ENCODE assay signal across 2 mouse cellular contexts in the genomic region with DNA sequence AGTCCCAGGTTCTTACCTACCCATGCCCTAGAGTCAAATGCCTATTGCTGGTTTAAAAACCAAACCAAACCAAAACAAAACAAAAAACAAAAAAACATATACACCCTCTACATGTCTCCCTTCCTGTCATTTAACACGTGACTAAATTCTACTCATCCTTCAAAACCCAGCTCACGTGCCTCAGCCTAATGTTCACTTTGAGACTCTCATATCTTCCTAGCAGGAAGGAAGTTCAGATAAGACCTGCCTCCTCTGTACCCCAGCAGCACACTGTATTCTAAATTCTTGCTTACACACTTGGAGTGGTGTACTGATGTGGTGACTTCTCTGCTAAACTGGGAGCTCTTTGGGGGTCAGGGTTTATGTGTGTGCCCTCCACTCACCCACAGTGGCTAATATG.
TF ChIP-seq lines count a peak whose summit lies in the region.

No protein-coding gene starts in this region.

TF ChIP-seq in CH12.LX, 34 proteins besides CTCF, POLR2A, EP300 and RAD21:
- no peak for TF ChIP-seq JUND (conservative IDR thresholded peaks at IDR 0.05; ENCODE audit: low read depth, low read length)
- no peak for TF ChIP-seq ZKSCAN1 (IDR thresholded peaks at IDR 0.05; ENCODE audit: borderline replicate concordance, low read depth, low read length)
- peak; percentile 43; the same call in 1 of the 2 replicates for TF ChIP-seq BHLHE40 (IDR thresholded peaks at IDR 0.05; ENCODE audit: low read depth, low read length)
- no peak for TF ChIP-seq USF2 (conservative IDR thresholded peaks at IDR 0.05; ENCODE audit: low read depth, low read length)
- TF ChIP-seq MAZ (IDR thresholded peaks at IDR 0.05; ENCODE audit: low read depth, low read length): no peak
- no peak for TF ChIP-seq CHD1 (IDR thresholded peaks at IDR 0.05; ENCODE audit: low read depth, low read length)
- TF ChIP-seq TCF12 (IDR thresholded peaks at IDR 0.05; ENCODE audit: low read depth, low read length): no peak
- TF ChIP-seq MEF2A (IDR thresholded peaks at IDR 0.05; ENCODE audit: borderline replicate concordance, low read depth, low read length): no peak
- no peak for TF ChIP-seq HCFC1 (IDR thresholded peaks at IDR 0.05; ENCODE audit: low read depth, low read length)

TF ChIP-seq in MEL, 35 proteins besides CTCF, POLR2A, EP300 and RAD21:
- TF ChIP-seq ELF1 (IDR thresholded peaks at IDR 0.05; ENCODE audit: low read depth, low read length) (no peak), ZNF384 (IDR thresholded peaks at IDR 0.05; ENCODE audit: low read depth, low read length) (no peak), GABPA (IDR thresholded peaks at IDR 0.05; ENCODE audit: low read depth, low read length) (no peak), MAX (IDR thresholded peaks at IDR 0.05; ENCODE audit: low read length) (peak; percentile 95), NRF1 (IDR thresholded peaks at IDR 0.05; ENCODE audit: insufficient read depth, low read depth, low read length, poor library complexity, severe bottlenecking) (no peak), ETS1 (IDR thresholded peaks at IDR 0.05; ENCODE audit: low read depth, low read length) (peak; percentile 50; the same call in 1 of the 2 replicates), MEF2A (IDR thresholded peaks at IDR 0.05; ENCODE audit: extremely low read depth, insufficient replicate concordance, low read depth, low read length, poor library complexity, severe bottlenecking) (no peak), RCOR1 (IDR thresholded peaks at IDR 0.05; ENCODE audit: low read depth, low read length) (0 out of 2 replicates have a peak, but pooled peaks have one; percentile 26), USF2 (IDR thresholded peaks at IDR 0.05; ENCODE audit: borderline replicate concordance in 1 of 2, insufficient read depth in 1 of 2, low read depth in 1 of 2, low read length in 2 of 2) (peak in 1 of 2 experiments; percentile 56; a peak in 2 of 4 replicates), MYC (IDR thresholded peaks at IDR 0.05; ENCODE audit: low read depth, low read length) (peak; percentile 75), MAZ (IDR thresholded peaks at IDR 0.05; ENCODE audit: low read depth, low read length) (no peak), CHD2 (IDR thresholded peaks at IDR 0.05; ENCODE audit: low read length) (no peak), ZC3H11A (IDR thresholded peaks at IDR 0.05; ENCODE audit: low read depth, low read length) (no peak), ZKSCAN1 (IDR thresholded peaks at IDR 0.05; ENCODE audit: low read depth, low read length) (no peak), JUND (IDR thresholded peaks at IDR 0.05; ENCODE audit: low read depth, low read length) (no peak), GATA1 (IDR thresholded peaks at IDR 0.05; ENCODE audit: low read depth, low read length) (peak; percentile 52; the same call in 1 of the 2 replicates), TCF12 (IDR thresholded peaks at IDR 0.05; ENCODE audit: low read depth, low read length) (peak; percentile 12; the same call in 1 of the 2 replicates), SIN3A (IDR thresholded peaks at IDR 0.05; ENCODE audit: low read length) (peak; percentile 74; the same call in 1 of the 2 replicates), SMC3 (IDR thresholded peaks at IDR 0.05; ENCODE audit: low read depth, low read length) (0 out of 2 replicates have a peak, but pooled peaks have one; percentile 2), POLR2AphosphoS2 (IDR thresholded peaks at IDR 0.05; ENCODE audit: low read length) (no peak), MXI1 (IDR thresholded peaks at IDR 0.05; ENCODE audit: low read depth, low read length) (peak; percentile 83), BHLHE40 (IDR thresholded peaks at IDR 0.05; ENCODE audit: borderline replicate concordance, low read depth, low read length) (peak; percentile 99), POLR2AphosphoS5 (IDR thresholded peaks at IDR 0.05; ENCODE audit: borderline replicate concordance, low read depth, low read length) (no peak), USF1 (IDR thresholded peaks at IDR 0.05; ENCODE audit: low read depth, low read length) (peak; percentile 88), E2F4 (IDR thresholded peaks at IDR 0.05; ENCODE audit: borderline replicate concordance, low read depth, low read length) (no peak), UBTF (IDR thresholded peaks at IDR 0.05; ENCODE audit: borderline replicate concordance, insufficient read depth, low read depth, low read length) (no peak)
